Mouse (Mus musculus) hindbrain, postnatal 0 days (tissue): ENCODE results near the gene Fam3c. TPM values are rescaled to one million over a fixed set of nuclear protein-coding genes. Genes with fewer than 3 reads are reported as not detected.
"Not testable (repeated sequence)": the region's sequence is repeated elsewhere in the genome, so short reads cannot be mapped to it uniquely, and the experiment has no call there.

Experiments used
- ATAC-seq: fragments of 200-750 bp; cut with Nextera tagmentation; 2 replicates; pipeline ENCODE4 v1.8.0; 2017; ENCODE audit warnings: mild to moderate bottlenecking, moderate TSS enrichment, moderate library complexity
- DNase-seq: peaks from one replicate; pipeline ENCODE4 v3.0.0-alpha.2; 2015; ENCODE audit warnings: low spot score
- H3K27ac ChIP-seq: fragments of 300-500 bp; sonication (generic); 2 replicates; pipeline ENCODE4 v1.5.1; 2014; ENCODE audit warnings: mild to moderate bottlenecking
- H3K27me3 ChIP-seq: fragments of 300-500 bp; sonication (generic); 2 replicates; pipeline ENCODE4 v1.6.1; 2014; ENCODE audit warnings: low read length, mixed read lengths; ENCODE audit not compliant: insufficient read depth
- H3K36me3 ChIP-seq: fragments of 300-500 bp; sonication (generic); 2 replicates; pipeline ENCODE4 v1.6.1; 2014; ENCODE audit warnings: low read length, mixed read lengths; ENCODE audit not compliant: insufficient read depth
- H3K4me1 ChIP-seq: fragments of 300-500 bp; sonication (generic); 2 replicates; pipeline ENCODE4 v1.6.1; 2014; ENCODE audit warnings: antibody characterized with exemption, low read length, mixed read lengths; ENCODE audit not compliant: insufficient read depth
- H3K4me2 ChIP-seq: fragments of 300-500 bp; sonication (generic); 2 replicates; pipeline ENCODE4 v1.6.1; 2014; ENCODE audit warnings: low read depth, mild to moderate bottlenecking, low read length, moderate library complexity, mixed read lengths
- H3K4me3 ChIP-seq: fragments of 300-500 bp; sonication (generic); 2 replicates; pipeline ENCODE4 v1.5.1; 2014; ENCODE audit warnings: low read length
- H3K9ac ChIP-seq: fragments of 300-500 bp; sonication (generic); replicated peaks from 2 replicates; pipeline ENCODE4 v1.6.1; 2014; ENCODE audit warnings: mild to moderate bottlenecking, low read length, moderate library complexity, mixed read lengths
- H3K9me3 ChIP-seq: fragments of 300-500 bp; sonication (generic); 2 replicates; pipeline ENCODE4 v1.6.1; 2016; ENCODE audit warnings: low read length, mixed read lengths
- CTCF ChIP-seq: IDR thresholded peaks from 2 replicates; pipeline ENCODE4 v1.5.1; 2016; ENCODE audit warnings: antibody characterized with exemption, control low read depth, low read depth
- WGBS: fragments of 180-500 bp; shearing (Covaris S2); extraction: QIAGEN DNeasy Blood & Tissue Kit; methylation state at CpG from one replicate; pipeline ENCODE4 v1.1.7; 2014; 5-methylcytosine and 5-hydroxymethylcytosine counted together
- polyA plus RNA-seq: library from polyadenylated mRNA; unstranded; fragments of >200 nt; fragmentation: Nextera tagmentation; extraction: Ambion mirVana; gene quantifications from 2 replicates; pipeline ENCODE4 v1.2.1, GENCODE M21; 2015
- total RNA-seq: library from RNA; depleted of rRNA; stranded (reverse); fragments of >200 nt; gene quantifications from 2 replicates; pipeline ENCODE4 v1.2.3, GENCODE M21; 2014; rRNA removed

The Fam3c gene
- total and polyA plus RNA-seq, 2 experiments from 2014 or later: 34.8 to 122 TPM

- no peak for TF ChIP-seq CTCF
- DNase-seq (no peak), ATAC-seq (no peak)
- WGBS: 80% methylated on average over 5 of the region's 5 CpGs
- H3K9me3 ChIP-seq: no peaks in the 10 kb centered on the region
- no peaks in the 10 kb centered on the region for H3K4me1 ChIP-seq
- no peak overlapping the region for H3K4me3 ChIP-seq
- no peak overlapping the region for H3K27ac ChIP-seq
- no peaks in the 10 kb centered on the region for H3K27me3 ChIP-seq
- H3K36me3 ChIP-seq: no peaks in the 10 kb centered on the region
- no peak overlapping the region for H3K9ac ChIP-seq
- H3K4me2 ChIP-seq: no peak overlapping the region
Measured at GRCm38 (mm10) chr6:22267807-22268667, 88.0 kb downstream of the Fam3c start.

GRCm38 (mm10) chr6:22266018-22266417 is 90.0 kb downstream of the Fam3c start:
- H3K27ac ChIP-seq: no peak overlapping the region
- no peak overlapping the region for H3K4me3 ChIP-seq
- WGBS: 85% methylated on average over 4 of the region's 4 CpGs
- H3K27me3 ChIP-seq: no peaks in the 10 kb centered on the region
- no peaks in the 10 kb centered on the region for H3K36me3 ChIP-seq
- no peak overlapping the region for H3K9ac ChIP-seq
- no peak for DNase-seq
- H3K9me3 ChIP-seq: no peaks in the 10 kb centered on the region
- H3K4me2 ChIP-seq: no peak overlapping the region
- ATAC-seq: no peak
- no peaks in the 10 kb centered on the region for H3K4me1 ChIP-seq
- no peak for TF ChIP-seq CTCF

- not testable (repeated sequence) for ATAC-seq, H3K9ac ChIP-seq, H3K4me3 ChIP-seq, H3K27ac ChIP-seq, H3K27me3 ChIP-seq, H3K4me1 ChIP-seq, H3K9me3 ChIP-seq, DNase-seq, H3K36me3 ChIP-seq, H3K4me2 ChIP-seq
- WGBS: 87% methylated on average over 8 of the region's 8 CpGs
Measured at GRCm38 (mm10) chr6:22264094-22264493, 91.9 kb downstream of the Fam3c start.

GRCm38 (mm10) chr6:22262519-22262918 is 93.5 kb downstream of the Fam3c start:
- H3K36me3 ChIP-seq: no peaks in the 10 kb centered on the region
- no peak overlapping the region for H3K4me3 ChIP-seq
- no peaks in the 10 kb centered on the region for H3K9me3 ChIP-seq
- H3K27ac ChIP-seq: no peak overlapping the region
- no peak overlapping the region for H3K4me2 ChIP-seq
- ATAC-seq: no peak
- H3K9ac ChIP-seq: no peak overlapping the region
- no peak for DNase-seq
- no peaks in the 10 kb centered on the region for H3K27me3 ChIP-seq
- H3K4me1 ChIP-seq: no peaks in the 10 kb centered on the region
- no peak for TF ChIP-seq CTCF
- WGBS: 60% methylated on average over 4 of the region's 4 CpGs

DNA sequence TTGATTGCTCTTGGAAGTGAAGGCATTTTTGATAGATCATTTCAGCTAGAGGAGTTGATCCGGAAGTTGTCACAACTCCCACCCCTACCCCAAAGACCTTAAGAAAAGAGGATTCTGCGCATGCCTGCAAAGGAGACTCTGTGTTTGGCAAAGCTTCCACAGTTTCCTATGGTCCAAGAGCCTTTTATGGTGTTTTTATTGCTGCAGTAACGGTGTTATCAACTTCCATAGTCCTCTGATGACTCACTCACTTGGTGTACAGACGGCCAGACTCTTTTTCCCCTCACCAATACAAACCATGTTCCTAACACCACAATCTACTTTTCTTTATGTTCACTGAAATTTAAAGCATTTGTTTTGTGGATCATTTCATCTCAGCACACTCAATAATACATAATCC is 97.3 kb downstream of the Fam3c start:
- Histone ChIP-seq H3K4me3 (no peak overlapping the region), H3K4me2 (no peak overlapping the region), H3K27ac (no peak overlapping the region), H3K27me3 (no peaks in the 10 kb centered on the region), H3K4me1 (no peaks in the 10 kb centered on the region), H3K36me3 (no peaks in the 10 kb centered on the region), H3K9ac (no peak overlapping the region), H3K9me3 (no peaks in the 10 kb centered on the region)
- no peak for DNase-seq
- 94% methylated on average over 4 of the region's 4 CpGs for WGBS
- TF ChIP-seq CTCF: no peak
- ATAC-seq: no peak

Other genes with a start within 250 kb of the Fam3c start
- gene Wnt16, start 68.0 kb downstream of the Fam3c start, total RNA-seq: 0.61 and 1.3 TPM in 2 replicates
- gene Wnt16, start 68.0 kb downstream of the Fam3c start, polyA plus RNA-seq: 0.90 and 1.2 TPM in 2 replicates